Mouse (Mus musculus) R1 (cell line): ENCODE results near the gene Ncor1.
A peak's percentile ranks its signal among the peaks of the same experiment; 100 is the strongest.
"Not testable (repeated sequence)": the region's sequence is repeated elsewhere in the genome, so short reads cannot be mapped to it uniquely, and the experiment has no call there.

Experiments
- DNase-seq: peaks from one replicate; pipeline ENCODE4 v3.0.0-alpha.2; 2018; ENCODE audit warnings: low read depth, low spot score

Ncor1 gene

GRCm38 (mm10) chr11:62458276-62458724 lies at the start of gene Ncor1, which contains the start of gene Pigl:
Gene Ncor1 (minus strand): TSS chr11:62458541.
Gene Pigl (plus strand): TSS chr11:62458460.
- DNase-seq, result peak; percentile 93

DNA sequence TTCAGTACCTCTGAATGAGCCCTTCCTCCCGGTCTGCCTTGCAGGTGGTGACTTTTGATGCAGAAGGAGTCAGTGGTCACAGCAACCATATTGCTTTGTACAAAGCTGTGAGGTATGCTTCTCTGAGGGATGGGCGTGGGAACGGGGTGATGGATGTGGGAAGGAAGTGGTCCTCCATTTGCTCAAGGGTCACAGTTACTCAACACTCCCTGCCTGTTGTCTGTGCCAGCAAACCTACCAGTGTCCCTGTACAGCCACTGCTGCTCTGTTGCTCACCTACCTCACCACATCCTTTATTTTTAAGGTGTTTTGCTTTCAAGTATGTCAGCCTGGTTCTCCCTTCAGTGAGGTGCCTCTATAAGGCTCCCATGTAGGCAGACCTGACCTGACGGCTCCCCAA lies 49.3 kb upstream of the Ncor1 start:
- DNase-seq, result peak; percentile 52

DNA sequence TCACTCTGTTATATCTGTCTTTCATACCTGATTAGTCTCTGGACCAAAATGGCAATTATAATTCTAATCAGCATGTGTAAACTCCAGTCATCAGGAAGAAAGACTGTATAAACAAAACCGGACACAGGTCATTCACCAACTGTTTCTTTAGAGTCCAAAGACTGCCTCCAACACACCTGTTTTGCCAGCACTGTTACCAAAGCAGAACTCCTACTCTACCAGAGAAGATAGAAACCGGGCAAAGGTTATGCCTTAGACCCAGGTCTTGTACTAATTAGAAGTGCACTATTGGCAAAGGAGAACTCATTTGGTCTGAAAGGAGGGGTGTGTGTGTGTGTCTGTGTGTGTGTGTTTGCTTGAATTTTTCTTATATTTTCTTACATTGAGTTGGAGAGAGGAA lies 42.2 kb upstream of the Ncor1 start:
- DNase-seq, result no peak

DNA sequence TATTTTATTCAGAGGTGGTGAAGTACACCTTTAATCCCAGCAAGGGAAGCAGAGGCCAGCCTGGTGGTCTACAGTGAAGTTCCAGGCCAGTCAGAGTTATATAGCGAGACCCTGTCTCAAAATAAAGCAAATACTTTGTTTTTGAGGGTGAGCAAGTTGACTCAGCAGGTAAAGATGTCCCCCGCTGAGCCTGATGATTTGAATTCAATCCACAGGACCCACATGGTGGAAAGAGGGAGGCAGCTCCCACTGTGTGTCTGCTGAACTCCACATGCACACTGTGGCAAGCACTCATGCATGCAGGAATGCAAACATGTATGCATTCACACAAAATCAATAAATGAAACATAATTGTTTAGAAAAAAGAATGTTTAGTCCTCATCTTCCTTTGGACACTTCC lies 40.5 kb upstream of the Ncor1 start:
- DNase-seq, result peak; percentile 78

DNA sequence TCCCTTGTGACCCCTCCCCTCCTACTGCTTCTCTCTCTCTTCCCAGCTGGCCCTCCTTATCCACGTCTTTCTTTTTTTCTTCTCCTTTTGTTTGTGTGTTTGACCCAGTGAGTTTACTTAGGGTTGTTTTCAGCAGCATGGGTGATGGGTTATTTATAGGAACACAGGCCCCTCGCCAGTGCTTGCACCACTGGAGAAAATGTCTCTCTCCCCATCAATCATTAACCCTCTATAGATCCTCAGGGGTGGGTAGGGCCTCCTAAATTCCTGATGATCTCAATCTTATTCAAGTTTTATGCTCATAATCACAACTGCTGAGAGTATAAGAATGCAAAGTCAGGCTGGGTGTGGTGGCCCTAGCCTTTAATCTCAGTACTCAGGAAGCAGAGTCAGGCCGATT lies 38.8 kb upstream of the Ncor1 start:
- DNase-seq, result peak; percentile 62

DNA sequence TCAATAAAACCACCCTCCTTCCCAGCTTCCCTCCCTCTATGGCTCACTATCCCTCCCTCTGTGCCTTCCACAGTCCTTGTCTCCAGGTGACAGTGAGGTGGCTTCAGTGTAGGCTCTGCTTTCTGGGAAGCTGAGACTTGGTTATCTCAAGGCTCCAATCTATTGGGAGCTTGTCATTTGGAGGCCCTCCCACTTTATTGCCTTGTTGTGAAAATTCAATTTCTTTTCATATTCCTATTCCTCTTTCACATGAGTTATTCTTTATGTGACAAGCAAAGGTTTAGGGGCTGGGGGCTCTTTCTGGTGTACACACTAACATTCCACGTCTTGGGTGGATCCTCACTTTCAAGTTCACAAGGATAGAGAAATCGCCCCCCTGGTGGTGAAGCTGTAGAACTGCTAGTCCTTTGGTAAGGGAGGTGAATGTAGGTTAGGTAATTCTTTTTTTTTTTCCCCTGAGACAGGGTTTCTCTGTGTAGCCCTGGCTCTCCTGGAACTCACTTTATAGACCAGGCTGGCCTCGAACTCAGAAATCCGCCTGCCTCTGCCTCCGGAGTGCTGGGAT lies 37.9 kb upstream of the Ncor1 start:
- DNase-seq, result peak; percentile 87

GRCm38 (mm10) chr11:62495276-62495801 lies 37.0 kb upstream of the Ncor1 start:
- DNase-seq, result no peak

- peak; percentile 99 for DNase-seq
These were observed 36.5 kb upstream of the Ncor1 start for GRCm38 (mm10) chr11:62494754-62495275.

- peak; percentile 81 for DNase-seq
These were observed 35.4 kb upstream of the Ncor1 start for GRCm38 (mm10) chr11:62493701-62494100.

GRCm38 (mm10) chr11:62487540-62488350 lies 29.4 kb upstream of the Ncor1 start:
- DNase-seq, result no peak

DNA sequence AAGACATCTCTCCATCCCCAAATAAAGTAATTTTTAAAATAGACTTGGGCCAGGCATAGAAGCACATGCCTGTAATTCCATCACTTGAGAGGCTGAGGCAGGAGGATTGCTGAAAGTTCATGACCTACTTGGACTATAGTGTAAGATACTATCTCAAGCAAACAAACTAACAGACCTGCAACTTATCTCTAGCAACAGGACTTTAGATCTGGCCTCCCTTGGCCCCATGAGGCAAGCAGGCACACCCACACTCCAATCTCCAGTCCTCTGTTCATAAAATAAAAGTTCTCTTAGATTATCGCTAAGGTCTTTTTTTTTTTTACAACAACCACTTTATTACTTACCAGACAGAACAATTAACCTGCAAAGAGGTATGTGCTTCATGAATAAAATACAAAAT lies 28.6 kb upstream of the Ncor1 start:
- no peak for DNase-seq

- DNase-seq, result no peak
These were observed 21.2 kb upstream of the Ncor1 start for GRCm38 (mm10) chr11:62479581-62479980.

- DNase-seq, result no peak
These were observed 20.6 kb upstream of the Ncor1 start for GRCm38 (mm10) chr11:62478931-62479330.

GRCm38 (mm10) chr11:62476156-62476555 lies 17.8 kb upstream of the Ncor1 start:
- DNase-seq, result no peak

GRCm38 (mm10) chr11:62473516-62473915 lies 15.2 kb upstream of the Ncor1 start:
- DNase-seq, result no peak

GRCm38 (mm10) chr11:62470451-62470850 lies 12.1 kb upstream of the Ncor1 start:
- DNase-seq, result no peak

GRCm38 (mm10) chr11:62467289-62467688 lies 8.9 kb upstream of the Ncor1 start:
- DNase-seq, result not testable (repeated sequence)

GRCm38 (mm10) chr11:62466546-62466945 lies 8.2 kb upstream of the Ncor1 start:
- DNase-seq, result no peak

DNA sequence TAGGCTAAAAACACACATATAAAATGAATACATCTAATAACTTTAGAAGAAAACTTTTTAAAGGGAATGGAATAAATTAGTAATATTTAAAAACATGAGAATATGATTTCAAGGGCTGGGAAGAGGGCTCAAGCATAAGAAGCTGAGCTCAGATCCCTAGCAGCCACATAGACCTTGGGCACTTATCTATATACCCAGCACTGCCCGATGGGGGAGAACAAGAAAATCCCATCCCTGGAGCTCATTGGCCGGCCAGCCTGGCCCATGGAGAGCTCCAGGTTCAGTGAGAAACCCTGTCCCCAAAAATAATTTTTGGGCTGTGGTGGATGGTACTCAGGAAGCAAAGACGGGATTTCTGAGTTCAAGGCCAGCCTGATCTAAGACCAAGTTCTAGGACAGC lies 7.5 kb upstream of the Ncor1 start:
- no peak for DNase-seq

- no peak for DNase-seq
These were observed 6.4 kb upstream of the Ncor1 start for GRCm38 (mm10) chr11:62464696-62465095.

DNA sequence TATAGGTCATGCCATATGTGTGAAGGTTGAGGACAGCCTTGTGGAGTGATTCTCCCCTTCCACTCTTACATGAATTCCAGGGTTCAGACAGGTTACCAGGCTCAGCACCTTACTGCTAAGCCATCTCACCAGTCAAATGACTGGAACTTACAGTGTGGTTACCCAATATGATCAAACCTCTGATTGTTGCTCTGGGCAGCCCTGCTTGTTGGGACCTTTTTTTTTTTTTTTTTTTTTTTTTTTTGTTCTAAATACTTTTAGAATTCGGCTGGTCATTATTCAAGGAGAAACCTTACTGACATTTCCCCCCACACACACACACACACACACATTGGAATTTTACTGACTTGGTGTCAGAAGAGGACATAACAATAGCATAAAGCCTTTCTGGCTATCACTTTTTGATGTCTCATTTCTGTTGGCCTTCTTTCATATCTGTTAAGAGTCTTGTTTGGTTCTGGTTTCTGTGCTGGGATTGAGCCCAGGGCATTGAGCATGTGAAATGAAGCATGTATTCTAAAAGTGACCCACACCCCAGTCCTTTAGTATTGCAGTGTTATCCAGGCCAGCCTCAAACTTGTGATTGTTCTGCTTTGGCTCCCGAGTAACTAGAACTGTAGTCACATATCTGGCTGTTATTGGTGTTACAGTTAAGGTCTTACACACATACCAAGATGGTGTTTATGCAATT lies 5.0 kb upstream of the Ncor1 start:
- DNase-seq, result no peak

GRCm38 (mm10) chr11:62462529-62462928 lies 4.2 kb upstream of the Ncor1 start:
- DNase-seq, result not testable (repeated sequence)
